Comparison of ENCODE assay signal across 22 mouse cellular contexts in the genomic region with DNA sequence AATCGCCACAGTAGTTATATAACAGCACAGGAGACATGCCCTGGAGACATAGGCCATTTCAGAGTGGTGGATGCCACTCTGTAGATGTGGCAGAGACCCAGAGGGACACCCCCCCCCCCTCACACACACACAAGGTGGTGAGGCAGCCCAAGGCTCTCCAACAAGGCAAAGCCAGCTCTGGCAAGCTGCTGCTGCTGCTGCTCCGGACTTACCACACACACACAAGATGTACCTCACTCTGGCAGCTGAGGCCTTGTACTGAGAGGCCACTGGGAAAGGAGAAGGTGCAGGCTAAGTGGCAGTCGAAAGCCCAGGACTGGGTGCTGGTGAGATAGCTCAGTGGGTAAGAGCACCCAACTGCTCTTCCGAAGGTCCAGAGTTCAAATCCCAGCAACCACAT. TPM values are rescaled to one million over a fixed set of nuclear protein-coding genes. Genes with fewer than 3 reads are reported as not detected.
DNase-seq lines count a peak whose midpoint lies in the region; ATAC-seq and TF ChIP-seq lines count a peak whose summit lies in the region.
"Had no signal": no experiment of that assay in that cellular context is flagged by ENCODE, and none has a peak within 500 bp of the region (broad histone marks: within the 10 kb centered on the region; RNA-seq: fewer than 3 reads in every experiment).

No protein-coding gene starts in this region.

- no peak for ATAC-seq in liver, postnatal 0 days
- ATAC-seq: activated CD4-positive, CD25-positive, alpha-beta regulatory T cell, adult 4 months; forebrain, postnatal 0 days; intestine, embryonic 16.5 days; lung, postnatal 0 days had no signal

- no peaks in the 10 kb centered on the region for H3K9me3 ChIP-seq in liver, postnatal 0 days (ENCODE audit: low read length)
- H3K9me3 ChIP-seq: embryonic facial prominence, embryonic 10.5 days; hindbrain, embryonic 15.5 days had no signal

- H3K4me3 ChIP-seq in liver, postnatal 0 days (ENCODE audit: low read depth, low read length): no peak overlapping the region
- H3K4me3 ChIP-seq: embryonic facial prominence, embryonic 10.5 days; hindbrain, embryonic 15.5 days; layer of hippocampus, adult 2 months had no signal

- no peaks in the 10 kb centered on the region for H3K4me1 ChIP-seq in liver, postnatal 0 days (ENCODE audit: insufficient read depth)
- H3K4me1 ChIP-seq: embryonic facial prominence, embryonic 10.5 days had no signal

- H3K27ac ChIP-seq in liver, postnatal 0 days (ENCODE audit: low read depth): no peak overlapping the region
- H3K27ac ChIP-seq: embryonic facial prominence, embryonic 10.5 days; hindbrain, embryonic 15.5 days; layer of hippocampus, adult 2 months had no signal

- intact Hi-C loops in heart, postnatal 25 days (cut with DNase I): no loop called here

- H3K9ac ChIP-seq in liver, postnatal 0 days (replicated peaks): no peak overlapping the region
- H3K9ac ChIP-seq: forebrain, postnatal 0 days; hindbrain, embryonic 15.5 days had no signal

- H3K4me2 ChIP-seq in liver, postnatal 0 days (ENCODE audit: low read depth, low read length): no peak overlapping the region
- H3K4me2 ChIP-seq: hindbrain, embryonic 15.5 days; midbrain, embryonic 11.5 days had no signal

- 81% methylated on average over 4 of the region's 4 CpGs for WGBS in liver, postnatal 0 days (ENCODE audit: insufficient replicate concordance)

- no peak for TF ChIP-seq EP300 in liver, postnatal 0 days (IDR thresholded peaks at IDR 0.05; ENCODE audit: low read depth)

- H3K36me3 ChIP-seq in liver, postnatal 0 days (replicated peaks; ENCODE audit: insufficient read depth, low read length): no peaks in the 10 kb centered on the region
- H3K36me3 ChIP-seq: embryonic facial prominence, embryonic 10.5 days; hindbrain, embryonic 15.5 days had no signal

- peak; percentile 0 for DNase-seq in adrenal gland, postnatal 10 days
- DNase-seq in adrenal gland, adult 2 months: no peak
- peak; percentile 78 for DNase-seq in heart, adult 11 months
- DNase-seq in heart, postnatal 25 days (ENCODE audit: low spot score): no peak
- DNase-seq in liver, postnatal 0 days: peak; percentile 12
- DNase-seq in liver: no peak
- DNase-seq in cerebellum, adult 9-10 months: peak; percentile 41
- DNase-seq in lung, postnatal 36 days: no peak
- DNase-seq: adrenal gland, postnatal 14 days; forebrain, postnatal 0 days; gastrocnemius, postnatal 36 days; kidney, adult 9 months; kidney, postnatal 14 days; thymus, postnatal 14 days had no signal

- 0 out of 2 replicates have a peak, but pooled peaks cover 4% of the 10 kb centered on the region for H3K27me3 ChIP-seq in liver, postnatal 0 days (ENCODE audit: insufficient read depth, low read length)

- no peak for TF ChIP-seq CTCF in liver, postnatal 0 days (IDR thresholded peaks at IDR 0.05; ENCODE audit: low read depth)

RNA-seq across cellular contexts. Expression of a gene that starts 10.1 kb away (rescaled TPM):
- total RNA-seq in adrenal gland, postnatal 10 days (2021): under 1 TPM; 0.18 to 0.27 TPM
- total RNA-seq in adrenal gland, adult 2 months (2021): under 1 TPM; 0.28 to 0.66 TPM
- polyA plus RNA-seq in adrenal gland, adult 2 months (2012; rRNA removed): 0.72 and 1.2 TPM in 2 replicates
- total RNA-seq in heart, postnatal 25 days (2021): not detected
- 0.52 and 1.2 TPM in 2 replicates for polyA plus RNA-seq in liver, postnatal 0 days (2015; fragmentation: Nextera tagmentation; extraction: Ambion mirVana)
- total RNA-seq: gastrocnemius, postnatal 36 days had no signal
- polyA plus RNA-seq: activated CD4-positive, CD25-positive, alpha-beta regulatory T cell, adult 4 months; heart, embryonic 16.5 days; intestine, embryonic 16.5 days had no signal

Comparison
In these comparisons a context has a peak if more than half of its experiments do, and no peak if none do; other contexts are left out.
1. DNase-seq: peak in adrenal gland, postnatal 10 days (single experiment), heart, adult 11 months (single experiment), liver, postnatal 0 days (single experiment) and cerebellum, adult 9-10 months (single experiment); none in adrenal gland, adult 2 months (single experiment), heart, postnatal 25 days (single experiment), liver (single experiment) and lung, postnatal 36 days (single experiment).